Mouse (Mus musculus) fibroblast of lung, adult 2 months (primary cell): ENCODE data around the gene Disp1.
A peak's percentile ranks its signal among the peaks of the same experiment; 100 is the strongest.

Experiments used
- DNase-seq: peaks from one replicate; pipeline ENCODE4 v3.0.0-alpha.2; 2011; ENCODE audit warnings: low read depth

Gene Disp1

DNA sequence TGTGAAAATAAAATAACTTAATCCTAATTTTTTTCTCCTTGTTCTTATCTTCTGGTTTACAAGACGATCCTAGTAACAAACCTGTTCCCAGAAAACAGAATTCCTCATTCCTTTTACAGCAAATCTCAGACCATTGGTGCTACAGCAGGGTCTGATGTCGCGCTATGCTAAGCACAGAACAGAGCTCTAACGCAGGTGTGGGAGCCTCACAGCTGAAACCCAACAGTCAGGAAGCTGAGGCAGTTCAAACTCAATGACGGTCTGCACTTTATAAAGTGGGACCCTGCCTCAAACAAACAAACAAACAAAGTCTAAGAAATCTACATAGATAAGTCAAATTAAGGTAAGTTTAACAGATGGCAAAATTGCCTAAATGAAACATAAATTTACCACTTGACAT lies 20.4 kb downstream of the Disp1 start:
- DNase-seq: no peak

- no peak for DNase-seq
These were observed 26.6 kb downstream of the Disp1 start for GRCm38 (mm10) chr1:183194763-183195162.

DNA sequence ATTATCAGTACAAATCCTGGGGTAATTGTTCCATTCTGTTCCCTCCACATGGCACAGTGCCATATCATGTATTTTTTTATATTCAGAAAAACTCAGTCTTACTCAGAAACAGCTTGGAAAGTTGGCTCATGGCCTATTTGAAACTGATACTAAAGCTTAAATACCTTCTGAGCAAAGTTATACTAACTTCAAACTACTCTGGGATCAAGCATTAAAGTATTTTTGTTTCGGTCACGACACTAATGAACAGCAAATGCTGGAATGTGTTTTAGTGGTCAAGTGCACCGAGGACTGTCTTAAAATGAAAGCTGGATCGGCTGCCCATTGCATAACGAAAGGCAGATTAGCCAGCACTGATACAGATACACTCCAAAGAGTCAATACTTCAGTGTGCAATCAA lies 27.2 kb downstream of the Disp1 start:
- peak; percentile 30 for DNase-seq

DNA sequence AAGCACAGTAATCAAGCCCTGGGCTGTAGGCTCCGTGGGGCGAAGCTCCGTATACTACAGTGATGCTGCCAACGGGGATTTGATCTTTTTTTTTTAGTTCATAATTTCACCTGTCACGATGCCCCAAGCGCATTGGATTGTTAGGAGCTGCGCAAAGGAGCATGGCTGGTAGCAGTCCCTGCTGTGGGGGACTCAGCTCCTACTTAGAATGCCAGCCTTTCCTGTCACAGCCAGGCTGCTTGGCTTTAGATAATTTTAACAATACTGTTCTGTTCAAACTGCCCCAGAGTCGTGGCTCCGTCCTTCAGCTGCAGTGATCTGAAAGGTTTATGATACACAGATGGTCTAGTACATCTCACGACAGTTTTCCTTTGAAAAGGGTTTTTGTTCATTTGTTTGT lies 29.9 kb downstream of the Disp1 start:
- no peak for DNase-seq

DNA sequence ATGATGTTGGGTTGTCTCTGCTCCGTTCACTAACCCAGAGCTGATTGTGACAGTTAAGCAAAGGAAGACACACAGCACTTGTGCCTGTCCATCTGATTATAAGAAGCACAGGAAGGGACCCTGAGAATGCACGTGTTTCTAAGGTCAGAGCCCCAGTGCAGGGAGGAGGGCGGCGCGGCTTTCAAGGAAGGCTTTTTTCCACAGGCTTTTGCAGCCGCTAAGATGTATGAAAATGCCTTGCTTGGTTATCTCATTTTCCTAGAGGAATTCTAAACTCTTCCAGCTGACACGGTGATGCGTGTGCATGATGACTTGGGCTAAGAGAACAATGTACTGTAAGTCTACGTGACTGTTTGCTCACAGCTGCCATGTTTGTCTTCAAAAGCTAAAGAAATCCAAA lies 30.9 kb downstream of the Disp1 start:
- no peak for DNase-seq

GRCm38 (mm10) chr1:183189014-183189662 lies 32.2 kb downstream of the Disp1 start:
- no peak for DNase-seq

DNA sequence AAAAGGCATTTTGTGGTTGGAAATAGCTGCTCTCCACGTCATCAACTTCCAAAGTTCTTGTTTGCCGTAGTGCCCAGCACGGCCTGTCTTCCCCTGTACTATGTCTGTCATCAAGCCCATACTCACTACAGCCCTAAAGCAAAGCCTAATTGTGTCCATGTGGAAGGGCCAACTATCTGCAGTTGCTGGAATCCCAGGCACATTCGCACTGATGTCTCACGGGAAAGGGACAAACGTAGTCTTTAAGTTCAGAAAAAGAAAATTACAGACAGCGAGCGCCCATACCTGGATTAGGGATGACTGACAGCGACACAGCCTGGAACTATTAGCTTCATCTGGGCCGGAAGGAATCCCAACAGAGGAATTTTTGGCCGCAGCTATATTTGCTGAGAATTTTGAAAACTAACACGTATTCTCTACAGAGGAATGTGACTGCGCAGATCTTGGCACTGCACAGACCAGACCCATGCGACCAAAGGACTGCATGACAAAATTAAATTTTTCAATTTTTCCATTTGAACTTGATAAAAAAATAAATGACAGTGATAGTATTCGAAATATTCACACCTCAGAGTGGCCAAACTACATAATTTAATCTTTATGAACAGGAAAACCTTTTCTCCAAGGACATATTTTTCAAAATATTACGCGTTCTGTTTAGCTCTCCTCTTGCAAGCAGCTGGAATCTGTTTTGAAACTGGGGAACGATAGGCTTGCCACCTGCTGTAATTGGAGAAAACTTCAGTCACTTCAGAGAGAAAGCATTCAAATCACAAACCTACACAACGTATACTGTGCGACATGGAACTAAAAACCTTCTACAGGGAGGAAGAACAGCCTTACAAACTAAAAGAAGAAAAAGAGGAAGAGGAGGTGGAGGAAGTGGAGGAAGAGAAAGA lies 33.0 kb downstream of the Disp1 start:
- no peak for DNase-seq

DNA sequence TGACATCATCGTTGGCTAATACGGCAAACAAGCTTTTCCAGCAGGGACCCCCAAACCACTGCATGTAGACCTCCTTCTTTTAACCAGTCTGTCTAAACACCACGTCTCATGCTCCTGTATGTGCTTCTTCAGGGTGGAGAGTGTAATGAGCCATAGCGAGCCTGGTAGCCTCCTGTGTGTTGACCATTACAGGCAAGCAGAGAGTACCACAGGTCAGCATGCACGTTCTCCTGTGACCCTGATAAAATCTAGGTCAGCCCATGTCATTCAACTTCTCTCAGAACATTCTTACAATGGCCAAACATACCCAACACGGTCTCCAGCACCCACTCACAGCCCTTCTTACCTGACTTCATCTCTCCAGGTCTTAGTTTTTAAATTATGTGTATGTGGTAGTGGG lies 35.8 kb downstream of the Disp1 start:
- DNase-seq: no peak

GRCm38 (mm10) chr1:183184681-183185080 lies 36.6 kb downstream of the Disp1 start:
- no peak for DNase-seq

GRCm38 (mm10) chr1:183183565-183183964 lies 37.8 kb downstream of the Disp1 start:
- no peak for DNase-seq

DNA sequence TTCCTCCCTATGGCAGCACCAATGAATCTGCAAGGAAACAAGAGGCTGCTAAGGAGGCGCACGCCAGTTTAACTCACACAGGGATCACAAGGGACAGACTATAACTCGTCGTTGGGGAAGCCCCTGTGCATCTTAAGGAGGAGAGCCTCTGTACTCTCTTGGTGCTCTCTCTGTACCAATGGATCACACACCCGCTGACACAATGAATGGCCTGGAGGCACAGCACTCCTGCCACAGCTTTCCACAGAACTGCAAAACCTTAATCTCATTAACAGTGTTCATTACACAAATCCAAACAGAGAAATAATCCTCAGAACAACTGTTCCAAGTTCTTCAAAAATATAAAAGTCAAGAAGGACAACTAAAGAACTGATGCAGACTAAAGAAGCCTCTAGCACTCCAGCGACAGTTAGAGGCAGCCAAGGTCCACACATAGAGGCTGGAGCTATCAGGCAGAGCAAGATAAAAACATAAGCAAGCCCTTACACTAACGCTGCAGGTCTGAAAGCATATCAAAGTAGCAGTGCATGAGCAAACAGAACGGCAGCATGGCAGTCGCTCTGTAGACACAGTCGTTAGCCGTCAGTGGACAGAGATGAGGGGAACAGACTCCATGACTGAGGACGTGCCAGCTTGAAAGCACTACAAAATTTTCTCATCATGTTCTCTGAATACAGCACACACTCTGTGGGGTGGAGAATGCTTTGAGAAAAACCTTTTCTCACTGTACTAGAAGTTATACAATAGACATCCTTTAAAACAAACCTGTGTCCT lies 38.5 kb downstream of the Disp1 start:
- DNase-seq: no peak

DNA sequence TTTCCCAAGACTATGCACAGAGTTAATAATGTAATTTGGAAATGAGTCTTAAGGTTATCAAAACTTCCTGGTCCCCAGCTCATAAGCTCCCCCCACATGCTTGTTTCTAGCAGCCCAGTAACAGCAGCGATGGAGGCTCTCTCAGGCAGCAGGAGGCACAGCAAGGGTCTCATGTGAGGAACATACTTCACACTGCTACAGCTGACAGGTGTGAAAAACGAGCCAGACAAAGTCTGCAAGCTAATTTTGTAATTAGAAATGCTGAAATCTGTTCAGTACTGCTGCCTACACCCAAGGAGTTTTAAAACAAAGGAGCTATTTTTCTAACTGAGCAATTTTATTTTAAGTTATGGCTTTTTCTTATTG lies 40.3 kb downstream of the Disp1 start:
- DNase-seq: no peak

DNA sequence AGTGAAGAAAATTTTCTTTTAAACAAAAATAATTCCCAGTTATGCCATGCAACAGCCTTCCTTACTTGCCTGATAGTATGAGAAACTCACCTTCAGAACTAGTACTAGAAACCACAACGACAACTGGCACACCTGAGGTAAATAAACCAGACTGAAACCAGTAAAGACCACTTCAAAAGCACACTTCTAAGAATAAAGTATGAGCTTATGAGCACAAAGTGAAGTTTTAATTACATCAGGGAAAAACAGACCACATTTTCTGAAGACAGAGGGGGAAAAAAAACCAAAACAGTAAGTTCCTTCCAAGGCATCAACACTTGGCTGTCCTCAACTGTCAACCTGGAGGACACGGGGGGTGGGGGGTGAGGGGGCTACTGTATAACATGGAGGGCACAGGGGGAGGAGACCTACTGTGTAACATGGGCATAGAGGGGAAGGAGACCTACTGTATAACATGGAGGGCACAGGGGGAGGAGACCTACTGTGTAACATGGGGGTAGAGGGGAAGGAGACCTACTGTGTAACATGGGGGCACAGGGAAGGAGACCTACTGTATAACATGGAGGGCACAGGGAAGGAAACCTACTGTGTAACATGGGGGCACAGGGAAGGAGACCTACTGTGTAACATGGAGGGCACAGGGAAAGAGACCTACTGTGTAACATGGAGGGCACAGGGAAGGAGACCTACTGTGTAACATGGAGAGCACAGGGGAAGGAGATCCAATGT lies 40.9 kb downstream of the Disp1 start:
- DNase-seq: no peak

- no peak for DNase-seq
These were observed 42.0 kb downstream of the Disp1 start for GRCm38 (mm10) chr1:183179316-183179715.

DNA sequence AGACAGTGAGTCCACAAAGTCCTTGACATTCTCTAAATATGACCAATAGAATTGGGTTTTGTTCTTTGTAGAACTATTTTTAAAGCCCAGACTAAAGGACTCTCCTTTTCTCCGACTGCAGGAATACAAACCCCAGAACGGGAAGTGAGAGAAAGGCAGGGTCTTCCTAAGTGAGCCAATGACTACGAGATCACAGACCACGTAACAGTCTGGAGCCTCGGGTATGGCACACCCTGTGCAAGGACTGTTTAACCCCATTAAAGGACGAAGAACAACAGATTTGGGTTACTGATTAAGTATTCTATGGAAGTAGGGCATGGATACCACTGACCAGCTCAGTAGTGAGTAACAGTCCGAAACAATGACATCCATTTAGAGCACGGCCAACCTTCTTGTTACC lies 46.1 kb downstream of the Disp1 start:
- DNase-seq: no peak

DNA sequence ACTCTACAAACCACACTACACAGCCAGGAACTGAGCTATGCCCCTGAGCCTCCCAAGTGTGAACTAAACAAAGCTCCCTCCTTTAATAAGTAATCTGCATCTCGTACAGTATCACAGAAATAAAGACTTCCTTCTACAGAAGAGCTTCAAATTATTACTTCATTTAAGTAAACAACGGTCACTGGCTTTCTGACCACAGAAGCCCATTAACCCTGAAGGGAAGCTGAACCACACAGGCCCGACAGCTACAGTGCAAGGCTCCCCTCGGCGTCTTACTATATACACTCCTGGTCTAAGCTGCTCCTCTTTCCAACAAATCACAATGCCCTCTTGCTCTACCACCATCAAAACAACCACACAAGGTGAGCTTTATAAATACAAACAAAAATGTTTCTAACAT lies 50.2 kb downstream of the Disp1 start:
- no peak for DNase-seq

- DNase-seq: no peak
These were observed 52.9 kb downstream of the Disp1 start for GRCm38 (mm10) chr1:183168465-183168864.

- no peak for DNase-seq
These were observed 53.5 kb downstream of the Disp1 start for GRCm38 (mm10) chr1:183167776-183168175.

DNA sequence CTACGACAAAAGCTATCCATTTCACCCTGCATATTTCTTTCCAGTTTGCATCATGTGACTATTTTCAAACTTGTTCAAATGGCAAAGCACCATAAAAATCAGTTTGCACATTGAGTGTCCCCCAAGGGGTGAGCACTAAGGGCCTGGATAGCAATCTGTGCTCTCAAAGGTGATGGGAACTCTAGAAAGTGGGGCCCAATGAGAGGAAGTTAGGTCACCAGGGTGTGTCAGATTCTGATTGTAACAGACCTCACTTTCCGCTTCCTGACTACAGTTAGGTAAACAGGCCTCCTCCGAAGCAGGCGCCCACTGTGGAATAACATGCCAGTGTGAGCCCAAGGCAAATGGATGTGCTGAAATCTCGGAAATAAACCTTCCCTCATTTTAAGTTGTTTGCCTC lies 54.6 kb downstream of the Disp1 start:
- DNase-seq: no peak

GRCm38 (mm10) chr1:183164648-183165071 lies 56.7 kb downstream of the Disp1 start:
- no peak for DNase-seq

GRCm38 (mm10) chr1:183164190-183164580 lies 57.1 kb downstream of the Disp1 start:
- DNase-seq: no peak

- no peak for DNase-seq
These were observed 57.7 kb downstream of the Disp1 start for GRCm38 (mm10) chr1:183163512-183164189.
